Mouse (Mus musculus) heart, postnatal 25 days (tissue): ENCODE results near the gene Eme2. TPM values are rescaled to one million over a fixed set of nuclear protein-coding genes. Genes with fewer than 3 reads are reported as not detected.
A peak's percentile ranks its signal among the peaks of the same experiment; 100 is the strongest.

Experiments used
- DNase-seq: peaks from one replicate; pipeline ENCODE4 v3.0.0; 2022; ENCODE audit warnings: low spot score
- intact Hi-C: fragments of 180-260 bp; cut with DNase I; formaldehyde crosslinking; loops from one replicate; pipeline ENCODE4 v1.15.1; 2025
- total RNA-seq, 2 experiments: library from RNA; stranded (reverse); gene quantifications; 2 replicates each; pipeline ENCODE4 v1.2.3; 2021

Eme2 gene
- total RNA-seq, 2 experiments from 2014 or later = 17.8 to 19.9 TPM

DNA sequence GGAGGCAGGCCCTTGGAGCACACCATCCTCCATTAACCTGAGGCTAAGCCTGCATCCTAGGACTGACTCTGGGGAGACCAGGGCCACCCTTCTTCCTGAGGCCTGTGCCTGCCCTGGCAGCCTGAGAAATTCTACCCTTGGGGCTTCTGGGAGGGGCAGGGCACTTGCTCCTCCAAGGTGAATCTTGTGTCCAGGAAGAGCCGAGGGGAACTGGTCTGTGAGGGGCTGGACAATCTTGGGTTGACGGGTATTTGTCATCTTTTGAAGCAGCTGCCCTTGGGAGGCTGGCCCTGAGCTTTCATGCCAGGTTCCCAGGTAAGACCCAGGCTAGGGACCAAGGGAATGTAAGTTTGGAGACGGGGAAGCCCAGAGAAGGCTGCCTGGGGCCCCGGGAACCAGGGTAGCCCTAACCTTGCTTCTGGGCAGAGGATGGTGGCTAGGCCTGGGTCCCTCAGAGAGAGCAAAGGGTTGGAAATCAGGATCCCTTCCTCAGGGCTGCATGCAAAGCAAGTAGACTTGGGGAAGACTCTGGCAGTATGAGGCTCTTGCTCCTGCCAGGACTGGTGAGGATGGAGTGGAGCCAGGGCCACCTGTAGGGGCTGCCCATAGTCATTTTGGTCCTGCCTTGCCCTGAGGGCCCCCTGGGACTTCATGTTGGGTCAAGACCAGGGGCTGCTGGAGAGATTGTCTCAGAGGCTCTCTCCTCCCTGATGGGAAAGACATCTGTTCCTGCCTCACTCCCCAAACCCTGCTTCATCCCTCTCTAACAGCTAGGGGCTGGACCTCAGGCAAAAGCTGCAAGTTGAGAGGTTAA is 3.4 kb upstream of the Eme2 start:
- DNase-seq = no peak
- intact Hi-C loops = no loop called here

DNA sequence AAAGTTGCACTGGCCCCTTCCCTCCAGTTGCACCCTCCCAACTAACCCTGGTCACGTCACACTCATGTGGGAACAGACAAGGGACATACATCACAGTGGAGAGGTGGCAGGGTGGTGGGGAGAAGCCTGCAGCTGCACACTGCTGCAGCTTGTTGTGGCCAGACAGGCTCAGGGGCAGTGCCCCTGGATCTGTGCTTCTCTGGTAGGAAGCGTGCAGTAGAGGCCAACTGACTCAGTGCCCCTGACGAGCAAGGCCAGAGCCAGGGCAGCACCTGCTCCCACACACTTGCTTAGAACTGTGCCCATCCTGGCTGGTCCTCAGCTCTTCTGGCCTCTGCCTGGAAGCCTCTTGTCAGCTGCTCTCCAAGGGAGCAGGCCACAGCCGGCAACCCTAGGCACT is 2.7 kb upstream of the Eme2 start:
- intact Hi-C loops = no loop called here
- no peak for DNase-seq

DNA sequence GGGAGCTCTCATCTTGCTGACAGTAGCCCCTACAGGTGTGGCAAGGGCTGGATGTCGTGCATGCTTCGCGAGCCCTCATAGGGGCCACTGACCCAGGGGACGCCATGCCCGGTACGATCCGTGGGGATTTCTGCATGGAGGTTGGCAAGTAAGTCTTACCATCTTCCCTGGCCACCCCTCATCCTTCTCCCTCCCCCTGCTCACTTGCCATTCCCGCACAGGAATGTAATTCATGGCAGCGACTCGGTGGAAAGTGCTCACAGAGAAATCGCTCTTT is 2.0 kb upstream of the Eme2 start:
- intact Hi-C loops = loop anchor here (1.0 kb wide), 1 partner anchor 38 kb away; no protein-coding TSS in a partner anchor
- DNase-seq = no peak

DNA sequence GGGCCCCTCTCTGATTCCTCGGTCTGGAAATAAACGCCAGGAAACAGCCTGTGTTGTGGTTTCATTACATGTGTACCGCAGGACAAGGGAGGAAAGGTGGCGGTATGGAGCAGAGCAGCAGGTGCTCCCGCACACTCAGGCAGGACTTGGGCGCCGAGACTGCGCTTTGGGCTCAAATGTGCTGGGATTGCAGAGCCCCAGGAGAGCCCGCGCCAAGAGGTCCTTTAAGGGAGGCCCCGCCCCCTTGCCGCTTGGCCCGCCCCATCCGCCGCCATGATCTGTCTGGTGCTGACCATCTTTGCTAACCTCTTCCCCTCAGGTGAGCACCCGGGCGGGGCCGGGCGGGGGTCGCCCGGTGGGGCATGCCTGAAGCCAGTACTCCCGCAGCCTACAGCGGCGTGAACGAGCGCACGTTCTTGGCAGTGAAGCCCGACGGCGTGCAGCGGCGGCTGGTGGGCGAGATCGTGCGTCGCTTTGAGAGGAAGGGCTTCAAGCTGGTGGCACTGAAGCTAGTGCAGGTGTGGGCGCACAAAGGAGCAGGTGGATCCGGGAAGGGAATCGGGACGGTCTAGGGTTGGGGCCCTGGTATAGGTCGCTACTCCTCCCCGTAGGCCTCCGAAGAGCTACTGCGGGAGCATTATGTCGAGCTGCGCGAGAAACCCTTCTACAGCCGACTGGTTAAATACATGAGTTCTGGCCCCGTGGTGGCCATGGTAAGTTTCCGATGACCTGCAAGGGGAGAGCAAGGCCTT is 1.5 kb upstream of the Eme2 start, which contains the start of gene Nme3:
Gene Nme3, plus strand, starts transcription at position 260 of the 752 bp plus-strand sequence.
- peak; percentile 49 for DNase-seq
- intact Hi-C loops = loop anchor here (1.0 kb wide), 1 partner anchor 39 kb away; no protein-coding TSS in a partner anchor

DNA sequence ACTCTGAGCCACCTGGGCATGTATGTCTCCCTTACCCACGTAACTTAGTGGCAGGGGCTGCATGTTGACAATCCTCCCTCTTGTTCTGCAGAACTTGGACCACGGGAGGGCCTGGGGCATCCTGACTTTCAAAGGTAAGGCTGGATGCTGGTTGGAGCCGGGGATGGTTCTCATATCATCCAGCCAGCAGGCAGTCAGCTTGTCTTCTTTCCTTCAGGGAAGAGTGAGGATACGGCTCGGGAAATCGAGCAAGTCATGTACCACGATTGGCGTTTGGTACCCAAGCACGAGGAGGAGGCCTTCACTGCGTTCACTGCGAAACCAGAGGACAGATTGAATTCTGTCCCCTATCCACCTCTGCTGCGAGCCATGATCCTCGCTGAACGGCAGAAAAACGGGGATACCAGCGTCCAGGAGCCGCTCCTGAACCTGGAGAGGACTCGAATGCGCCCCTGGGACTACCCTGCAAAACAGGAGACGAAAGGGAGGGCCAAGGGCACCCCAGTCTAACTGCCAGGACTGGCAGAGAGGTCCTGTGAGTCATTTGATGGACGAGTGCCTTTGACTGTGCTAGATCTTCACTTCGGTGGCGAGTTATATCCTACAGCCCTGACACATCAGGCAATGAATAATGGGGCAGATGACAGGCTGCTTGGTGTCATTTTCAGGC is 819 bp upstream of the Eme2 start:
- intact Hi-C loops = loop anchor here (1.0 kb wide), 1 partner anchor 40 kb away; no protein-coding TSS in a partner anchor

DNA sequence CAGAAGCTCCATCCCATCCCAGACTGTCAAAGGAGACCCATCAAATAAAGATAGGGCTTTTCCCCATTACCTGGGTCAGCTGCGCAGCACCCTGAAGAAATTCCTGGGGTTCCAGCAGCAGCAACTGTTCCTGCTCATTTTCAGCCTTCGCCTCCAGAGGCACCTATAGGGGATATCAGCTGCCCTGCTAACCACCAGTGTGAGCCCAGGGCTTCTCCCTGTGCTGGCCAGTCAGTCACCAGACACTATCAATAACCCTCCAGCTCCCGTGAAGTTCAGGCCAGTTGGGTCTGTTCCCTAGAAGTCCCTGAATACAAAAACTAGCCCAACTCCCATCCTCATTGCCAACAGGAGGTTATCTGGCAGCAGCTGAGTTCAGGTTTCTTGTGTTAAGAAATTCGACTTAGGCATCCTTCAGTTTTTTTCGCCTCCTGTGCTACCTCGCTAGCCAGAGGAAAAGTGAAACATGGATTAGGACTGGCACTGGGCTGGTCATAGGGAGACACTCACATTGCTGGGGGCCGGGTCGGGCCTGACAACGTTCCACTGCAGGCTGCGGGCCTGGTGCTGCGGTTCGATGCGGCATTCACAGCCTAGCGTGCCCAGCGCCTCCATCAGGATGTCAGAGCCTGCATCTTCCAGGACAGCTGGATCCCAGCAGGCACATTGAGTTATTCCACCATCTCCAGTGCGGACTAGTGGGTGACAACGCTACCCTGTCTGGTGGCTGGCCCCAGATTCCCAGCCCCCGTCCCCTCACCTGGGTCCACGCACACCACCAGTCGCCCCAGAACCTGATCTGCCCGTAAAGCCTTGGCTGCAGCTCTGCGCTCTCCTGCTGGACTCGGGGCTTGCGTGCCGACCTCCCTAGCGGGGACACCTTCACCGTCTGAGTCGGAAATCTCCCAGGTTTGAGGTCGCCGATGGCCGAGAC is 559 bp downstream of the Eme2 start:
- DNase-seq = no peak
- intact Hi-C loops = no loop called here

More for the DNA sequence above, 819 bp upstream of the Eme2 start:
- DNase-seq = no peak

DNA sequence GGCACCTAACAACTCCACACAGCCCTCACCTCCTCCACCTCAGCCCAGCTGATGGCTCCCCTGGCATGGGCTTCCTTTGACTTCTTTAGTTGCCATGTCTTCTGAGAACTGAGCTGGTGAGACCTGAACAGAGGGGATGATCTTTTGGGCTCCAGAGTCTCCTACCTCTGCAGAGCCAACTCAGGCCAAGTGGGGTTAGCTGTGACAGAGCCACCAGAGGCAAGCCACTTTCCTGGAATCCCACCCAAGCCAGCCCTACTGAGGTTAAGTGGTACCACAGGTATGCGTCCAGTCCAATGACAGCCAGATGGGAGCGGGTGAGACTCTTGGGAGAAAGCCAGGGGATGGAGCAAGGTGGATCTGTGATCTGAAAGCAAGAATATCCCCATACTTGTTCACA is 1.6 kb downstream of the Eme2 start:
- no peak for DNase-seq
- intact Hi-C loops = no loop called here

DNA sequence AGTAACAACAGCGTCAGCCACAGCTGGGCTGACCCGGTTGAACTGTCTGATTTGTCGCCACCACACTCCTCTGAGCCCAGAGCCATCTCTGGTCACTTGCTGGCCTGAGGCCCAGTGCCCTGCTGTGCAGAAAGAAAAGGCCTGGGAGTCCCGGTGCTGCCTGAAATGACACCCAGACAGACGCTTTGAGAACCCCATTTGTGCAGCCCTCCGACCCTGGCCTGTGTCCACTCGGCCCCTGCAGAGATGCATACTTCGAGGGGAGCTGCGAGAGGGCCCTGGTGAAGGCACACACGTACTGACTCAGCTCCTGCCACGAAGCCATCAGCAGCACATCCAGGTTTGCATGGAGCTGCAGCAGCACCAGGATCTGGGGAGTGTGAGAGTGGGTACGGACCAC is 2.1 kb downstream of the Eme2 start:
- intact Hi-C loops = no loop called here
- DNase-seq = no peak

DNA sequence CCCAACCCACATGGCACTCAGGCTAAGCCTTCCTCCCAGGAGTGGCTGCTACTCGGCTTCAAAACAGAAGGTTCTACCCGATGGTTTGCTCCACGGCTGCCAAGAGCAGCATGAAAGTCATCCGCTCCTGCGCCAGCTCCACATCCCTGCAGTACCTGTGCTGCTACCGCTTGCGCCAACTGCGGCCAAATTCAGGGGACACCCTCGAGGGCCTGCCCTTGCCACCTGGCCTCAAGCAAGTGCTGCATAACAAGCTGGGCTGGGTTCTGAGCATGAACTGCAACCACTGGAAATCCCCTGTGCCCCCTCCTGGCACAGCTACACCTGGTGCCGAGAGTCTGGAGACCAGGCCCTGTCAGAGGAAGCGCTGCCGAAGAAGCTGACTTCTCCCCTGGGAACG is 3.6 kb downstream of the Eme2 start:
- no peak for DNase-seq
- intact Hi-C loops = no loop called here

DNA sequence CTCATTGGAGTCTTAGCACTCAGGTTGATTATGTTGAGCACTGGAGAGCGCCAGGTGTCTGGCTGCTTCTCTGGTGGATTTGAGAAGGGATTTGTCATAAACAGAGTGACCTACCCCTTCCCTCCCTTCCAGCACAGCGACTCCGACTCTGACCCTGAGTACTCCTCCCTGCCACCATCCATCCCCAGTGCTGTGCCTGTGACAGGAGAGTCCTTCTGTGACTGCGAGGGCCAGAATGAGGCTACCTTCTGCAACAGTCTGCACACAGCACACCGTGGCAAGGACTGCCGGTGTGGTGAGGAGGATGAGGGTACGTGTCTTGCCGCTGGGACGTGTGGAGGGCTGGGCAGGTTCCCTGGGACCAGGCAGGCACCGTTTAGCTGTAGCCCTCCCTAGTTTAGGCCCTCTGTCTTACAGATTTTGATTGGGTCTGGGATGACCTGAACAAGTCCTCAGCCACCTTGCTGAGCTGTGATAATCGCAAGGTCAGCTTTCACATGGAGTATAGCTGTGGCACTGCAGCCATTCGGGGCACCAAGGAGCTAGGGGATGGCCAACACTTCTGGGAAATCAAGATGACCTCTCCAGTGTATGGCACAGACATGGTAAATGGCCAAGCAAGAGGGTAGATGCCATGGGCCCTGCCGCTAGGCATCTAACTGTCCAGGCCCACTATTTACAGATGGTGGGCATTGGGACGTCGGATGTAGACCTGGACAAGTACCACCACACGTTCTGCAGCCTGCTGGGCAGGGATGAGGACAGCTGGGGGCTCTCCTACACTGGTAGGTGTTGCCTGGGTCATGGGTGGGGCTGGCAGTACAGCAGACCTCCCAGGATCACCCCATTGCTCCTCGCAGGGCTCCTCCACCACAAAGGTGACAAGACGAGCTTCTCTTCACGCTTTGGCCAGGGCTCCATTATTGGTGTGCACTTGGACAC is 4.5 kb downstream of the Eme2 start:
- DNase-seq = no peak
- intact Hi-C loops = no loop called here

DNA sequence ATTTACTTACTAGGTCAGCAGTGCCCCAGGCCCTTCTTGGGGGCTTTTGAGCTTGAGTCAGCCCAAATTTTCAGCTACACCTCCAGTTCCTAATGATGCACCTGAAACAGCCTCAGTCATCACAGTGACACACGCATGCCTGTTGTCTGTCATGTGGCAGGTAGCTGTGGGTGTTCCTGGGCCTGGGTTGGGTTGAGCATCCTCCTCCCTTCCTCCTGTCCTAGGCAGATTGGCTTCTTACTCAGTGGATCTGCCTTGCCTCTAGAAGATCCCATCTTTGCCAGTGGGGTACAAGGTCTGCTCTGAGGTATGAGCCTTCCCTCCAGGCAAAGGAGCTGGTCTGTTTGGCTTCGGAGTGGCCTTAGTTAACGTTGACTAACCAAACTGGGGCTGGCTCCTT is 6.0 kb downstream of the Eme2 start:
- intact Hi-C loops = loop anchor here (5.0 kb wide), 2 partner anchors 152 to 293 kb away; partner anchors contain the start of genes BC003965 and Msrb1
- DNase-seq = no peak

DNA sequence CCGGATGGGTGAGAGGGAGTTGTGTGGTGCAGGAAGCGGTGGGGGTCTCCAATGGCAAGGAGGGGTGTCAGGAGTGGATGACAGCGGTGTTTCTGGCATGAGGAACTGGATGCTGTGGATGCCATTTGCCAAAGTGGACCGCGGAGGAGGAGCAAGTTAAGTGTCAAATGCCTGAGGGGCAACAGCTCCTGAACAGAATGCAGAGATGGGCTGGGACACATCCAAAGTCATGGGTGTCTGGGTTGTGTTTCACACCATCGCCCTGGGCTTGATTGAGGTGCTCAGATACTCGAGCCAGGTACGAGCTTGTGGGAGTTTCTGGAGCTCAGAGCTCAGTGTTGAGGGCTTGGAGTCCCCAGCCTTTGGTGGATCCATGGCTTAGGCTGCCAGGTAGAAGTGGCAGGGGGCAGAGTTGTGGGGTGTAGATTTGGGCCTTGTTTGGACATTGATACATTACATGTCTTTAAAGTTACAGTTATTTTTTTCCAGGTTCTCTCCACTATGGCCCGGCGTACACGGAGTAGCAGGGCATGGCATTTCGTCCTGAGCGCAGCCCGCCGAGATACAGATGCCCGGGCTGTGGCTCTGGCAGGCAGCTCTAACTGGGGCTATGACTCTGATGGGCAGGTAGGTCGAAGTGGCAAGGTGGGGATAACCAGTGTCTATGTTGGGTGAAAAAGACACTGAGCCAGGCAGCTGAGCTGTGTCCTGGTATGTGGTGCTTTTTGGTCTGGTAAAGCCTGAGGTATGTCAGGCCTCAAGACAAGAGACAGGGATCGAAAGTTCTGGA is 7.4 kb downstream of the Eme2 start:
- intact Hi-C loops = loop anchor here (2.0 to 5.0 kb wide), 3 partner anchors 39 to 295 kb away; partner anchors contain the start of genes BC003965 and Msrb1
- DNase-seq = no peak

DNA sequence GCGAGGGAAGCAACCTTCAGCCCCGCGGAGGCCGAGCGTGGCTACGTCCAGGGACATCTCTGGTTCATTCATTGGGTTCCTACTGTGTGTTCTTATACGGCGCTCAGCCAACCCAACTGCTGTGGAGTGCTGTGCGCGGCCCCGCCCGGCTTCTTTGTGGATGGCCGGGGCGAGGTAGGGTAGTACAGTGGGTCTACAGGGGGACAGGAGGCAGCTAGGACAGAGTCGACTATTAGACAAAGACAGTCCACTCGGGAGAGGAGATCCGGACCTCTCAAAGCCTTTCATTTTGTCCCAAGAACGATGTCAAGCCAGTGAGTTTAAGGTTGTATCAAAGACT is 8.0 kb downstream of the Eme2 start:
- DNase-seq = no peak
- intact Hi-C loops = loop anchor here (2.0 to 5.0 kb wide), 3 partner anchors 38 to 295 kb away; partner anchors contain the start of genes BC003965 and Msrb1

DNA sequence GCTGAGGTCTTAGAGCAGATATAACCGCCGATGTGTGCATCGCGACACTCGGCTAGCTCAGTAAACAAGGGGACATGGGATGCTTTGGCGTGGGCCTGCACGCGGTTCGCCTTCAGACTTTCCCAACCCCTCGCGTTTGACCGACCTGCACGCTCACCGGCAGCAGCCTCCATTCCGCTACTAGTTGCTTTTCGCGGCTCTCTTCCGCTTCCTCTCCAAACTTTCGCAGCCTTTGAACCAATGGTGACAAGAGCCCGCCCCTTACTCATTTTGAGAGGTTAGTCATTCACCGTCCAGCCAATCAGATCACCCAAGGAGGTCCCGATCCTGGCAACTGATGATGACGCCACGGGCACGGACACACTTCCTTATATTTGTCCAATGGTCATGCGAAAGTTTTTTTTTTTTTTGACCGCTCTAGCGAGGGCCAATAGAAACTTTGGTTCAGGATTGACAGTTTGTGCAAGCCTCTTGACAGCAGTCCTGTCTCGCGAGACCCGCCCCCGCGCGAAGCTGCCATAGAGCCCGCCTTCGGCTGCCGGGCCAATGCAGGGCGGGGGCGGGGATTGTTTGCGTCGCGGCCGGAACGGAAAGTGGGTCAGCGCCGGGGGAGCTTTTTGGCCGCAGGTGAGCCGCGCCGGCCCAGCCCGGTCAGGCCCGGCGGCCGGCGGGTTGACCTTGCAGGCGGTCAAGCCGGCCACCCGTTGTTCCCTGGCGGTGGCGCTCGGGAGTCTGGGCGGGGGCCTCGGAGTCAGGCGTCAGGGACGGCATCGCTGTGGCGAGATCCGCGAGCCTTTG is 8.6 kb downstream of the Eme2 start, which contains the start of the genes Nubp2 and Spsb3:
Gene Nubp2, minus strand, starts transcription at position 216 of the 798 bp plus-strand sequence.
Gene Spsb3, plus strand, starts transcription at position 510 of the 798 bp plus-strand sequence.
- DNase-seq = peak; percentile 97
- intact Hi-C loops = loop anchor here (2.0 to 5.0 kb wide), 3 partner anchors 38 to 296 kb away; partner anchors contain the start of genes BC003965 and Msrb1

DNA sequence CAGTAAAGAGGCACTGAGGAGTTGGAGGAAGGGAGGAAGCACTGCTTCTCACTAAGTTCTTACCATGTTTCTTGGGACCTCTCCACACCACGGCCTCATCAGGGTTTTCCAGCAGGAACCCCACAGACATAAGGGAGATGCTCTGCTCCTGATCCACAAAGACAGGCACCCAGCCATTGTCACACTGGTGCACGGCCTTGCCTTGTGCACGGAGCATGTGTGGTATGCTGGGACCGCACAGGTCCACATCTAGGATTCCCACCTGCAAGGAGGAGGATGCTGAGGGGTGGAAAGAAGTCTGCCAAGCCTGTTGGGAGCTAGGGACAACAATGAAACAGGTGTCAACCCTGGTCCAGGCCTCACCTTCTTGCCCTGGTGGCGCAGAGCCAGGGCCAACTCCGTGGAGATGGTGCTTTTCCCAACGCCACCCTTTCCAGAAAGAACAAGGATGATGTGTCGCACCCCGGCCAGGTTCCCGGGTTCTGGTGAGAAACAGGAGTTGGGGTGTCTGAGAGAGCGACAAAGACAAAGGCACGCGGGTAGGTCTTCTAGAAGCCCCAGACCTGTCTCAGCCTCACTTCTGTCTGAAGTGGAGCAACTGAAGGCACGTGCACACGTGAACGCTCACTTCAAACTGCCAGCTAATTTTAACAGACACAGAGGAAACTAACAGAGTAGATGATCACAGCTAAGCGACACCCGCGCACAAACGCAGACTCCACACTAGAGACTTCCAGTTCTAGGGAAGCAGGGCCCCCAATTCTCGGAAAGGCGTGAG is 9.3 kb downstream of the Eme2 start:
- DNase-seq = no peak
- intact Hi-C loops = loop anchor here (2.0 to 5.0 kb wide), 3 partner anchors 37 to 297 kb away; partner anchors contain the start of genes BC003965 and Msrb1

DNA sequence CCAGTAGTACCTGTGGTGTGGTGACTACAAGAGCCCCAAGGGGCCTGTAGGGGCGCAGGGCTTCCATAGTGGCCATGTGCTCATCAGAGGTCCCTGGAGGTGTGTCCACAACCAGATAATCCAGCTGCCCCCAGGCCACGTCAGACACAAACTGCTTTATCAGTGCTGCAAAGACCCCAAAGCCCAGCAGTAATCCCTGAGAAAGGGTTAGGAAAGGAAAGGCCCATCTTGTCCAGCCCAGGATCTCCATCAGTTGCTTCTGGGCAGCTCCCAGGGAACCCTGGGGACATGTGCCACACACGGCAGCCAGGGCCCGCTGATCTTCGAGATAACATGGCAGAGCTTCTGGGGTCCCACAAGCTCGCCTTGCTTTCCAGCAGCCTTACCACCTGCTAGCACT is 10.5 kb downstream of the Eme2 start:
- no peak for DNase-seq
- intact Hi-C loops = no loop called here
